Mouse (Mus musculus) bone marrow macrophage, adult 2 months (primary cell): Measurements from ENCODE around the gene Pdhb.

Source experiments
- CTCF ChIP-seq: IDR thresholded peaks from 2 replicates; pipeline ENCODE4 v1.5.1; 2012; ENCODE audit warnings: low read depth, mild to moderate bottlenecking, low read length, moderate library complexity
- POLR2A ChIP-seq: IDR thresholded peaks from 2 replicates; pipeline ENCODE4 v1.6.1; 2012; ENCODE audit warnings: mild to moderate bottlenecking, low read depth, low read length, borderline replicate concordance

GRCm38 (mm10) chr14:8191331-8191965 is 18.6 kb upstream of the Pdhb start:
- no peak for TF ChIP-seq CTCF
- TF ChIP-seq POLR2A, result no peak
